Mouse (Mus musculus) liver, postnatal 0 days (tissue): ENCODE measurements at regions not wholly inside any gene's neighbourhood (a gene's known extent, or its start where the extent isn't known, plus 50 kb on each side); places are given as distances from the start of the nearest gene placed in this dataset.

ENCODE experiments used
- CTCF ChIP-seq: sonication (generic); IDR thresholded peaks from 2 replicates; pipeline ENCODE4 v1.5.1; 2016; ENCODE audit warnings: antibody characterized with exemption, low read depth
- EP300 ChIP-seq: IDR thresholded peaks from 2 replicates; pipeline ENCODE4 v1.6.1; 2016; ENCODE audit warnings: antibody characterized with exemption, low read depth, mild to moderate bottlenecking

GRCm38 (mm10) chr12:70715836-70716235, 109.5 kb upstream of the Frmd6 start:
- TF ChIP-seq EP300 (no peak), CTCF (no peak)
